Mouse (Mus musculus): Measurements from ENCODE around the gene Atp6v0e2. TPM values are rescaled to one million over a fixed set of nuclear protein-coding genes. Genes with fewer than 3 reads are reported as not detected.

Gene Atp6v0e2
- total RNA-seq, 2 experiments from 2014 or later, result 39.4 to 51.3 TPM

DNA sequence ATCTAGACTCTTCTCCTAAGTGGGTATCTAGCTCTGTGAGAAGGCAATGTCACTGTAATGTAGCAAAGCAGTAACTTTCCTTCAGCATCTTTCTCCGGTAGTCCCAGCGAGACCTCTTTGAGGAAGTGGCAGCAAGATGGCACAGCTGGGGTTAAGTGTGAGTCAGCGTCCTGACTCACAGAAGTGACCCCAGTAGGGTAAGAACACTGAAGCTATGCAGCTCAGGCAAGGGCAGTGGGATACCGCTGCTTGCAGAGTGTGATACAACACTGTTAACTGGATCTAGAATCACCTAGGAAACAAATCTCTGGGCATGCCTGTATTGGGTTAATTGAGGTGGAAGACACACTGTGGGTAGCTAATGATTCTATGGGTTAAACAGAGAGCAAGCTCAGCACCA is 1.3 kb upstream of the Atp6v0e2 start:
- intact Hi-C loops (cut with DNase I), result loop anchor here (5.0 kb wide), 1 partner anchor 359 kb away; no protein-coding TSS in a partner anchor
- DNase-seq, result no peak

DNA sequence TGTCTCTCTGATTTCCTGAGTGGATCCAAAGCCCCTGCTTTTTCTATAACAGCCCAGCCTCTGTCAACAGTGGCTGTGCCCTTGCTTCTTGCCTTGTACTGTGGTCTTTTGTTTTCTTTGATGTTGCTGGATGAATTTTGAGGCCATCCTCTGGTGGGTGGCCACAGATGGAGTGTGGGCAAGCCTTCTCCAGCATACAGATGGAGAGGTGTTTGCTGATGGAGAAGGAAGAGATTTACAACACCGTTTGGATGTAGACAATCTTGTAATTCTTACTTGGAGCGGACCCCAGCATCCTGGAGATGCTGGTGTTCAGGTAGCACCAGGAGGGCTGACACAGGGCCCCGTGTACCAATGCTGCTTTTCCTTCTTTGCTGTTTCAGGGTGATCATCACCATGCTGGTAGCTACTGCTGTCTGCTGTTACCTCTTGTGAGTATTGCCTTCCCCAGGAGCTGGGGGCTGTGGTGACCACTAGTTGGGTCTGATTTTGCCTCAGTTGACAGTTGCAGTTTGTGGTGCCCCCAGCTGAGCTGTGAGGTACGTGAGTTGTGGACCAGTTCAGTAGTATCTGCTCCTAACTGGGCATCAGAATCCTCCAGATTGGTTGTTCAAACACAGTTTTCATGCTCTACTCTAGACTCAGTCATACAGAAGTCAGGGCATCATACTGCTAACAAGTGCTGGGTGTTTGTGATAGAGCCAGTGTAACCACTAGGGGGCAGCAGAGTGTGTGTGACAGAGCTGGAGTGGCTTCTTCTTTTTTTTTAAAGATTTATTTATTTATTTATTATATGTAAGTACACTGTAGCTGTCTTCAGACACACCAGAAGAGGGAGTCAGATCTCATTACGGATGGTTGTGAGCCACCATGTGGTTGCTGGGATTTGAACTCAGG is 1.7 kb downstream of the Atp6v0e2 start:
- peak in 1 of 2 experiments; percentile 72 for DNase-seq
- intact Hi-C loops (cut with DNase I), result loop anchor here (1.0 to 5.0 kb wide), 2 partner anchors 104 to 362 kb away; no protein-coding TSS in a partner anchor

DNA sequence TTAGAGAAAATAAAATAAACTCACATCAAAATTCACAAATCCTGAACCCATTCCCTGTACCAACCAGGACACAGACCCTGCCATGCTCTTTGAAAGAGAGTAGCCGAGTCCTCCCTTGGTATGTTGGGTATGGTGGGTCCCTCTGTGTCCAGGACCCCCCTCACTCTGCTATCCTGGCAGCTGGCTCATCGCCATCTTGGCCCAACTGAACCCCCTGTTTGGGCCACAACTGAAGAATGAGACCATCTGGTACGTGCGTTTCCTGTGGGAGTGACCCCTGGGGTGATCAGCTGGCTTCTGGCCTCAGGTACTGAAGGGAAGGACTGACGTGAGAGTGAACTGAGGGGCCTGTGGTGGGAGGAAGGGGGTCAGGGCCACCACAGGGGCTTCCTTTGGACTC is 2.4 kb downstream of the Atp6v0e2 start:
- intact Hi-C loops (cut with DNase I), result loop anchor here (5.0 kb wide), 1 partner anchor 363 kb away; no protein-coding TSS in a partner anchor

DNA sequence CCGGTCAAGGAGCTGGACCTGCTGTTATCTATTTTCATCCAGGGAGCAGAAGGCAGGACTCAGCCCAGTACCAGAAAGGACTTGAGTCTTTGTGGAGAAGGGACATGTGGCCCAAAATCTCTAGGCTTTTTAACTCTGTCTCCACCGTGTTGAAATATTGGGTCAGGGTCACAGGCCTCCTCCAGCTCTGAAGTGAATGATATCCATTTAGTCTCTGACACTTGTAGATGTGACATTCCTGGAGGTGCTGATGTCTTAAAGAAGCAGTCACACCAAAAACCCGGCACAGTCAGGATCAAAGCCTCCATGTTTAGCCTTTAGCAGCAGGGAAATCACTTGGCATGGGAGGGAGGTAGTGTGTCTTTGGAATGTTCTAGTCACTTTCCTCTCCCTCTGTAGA is 3.3 kb downstream of the Atp6v0e2 start:
- intact Hi-C loops (cut with DNase I), result no loop called here
- no peak for DNase-seq

More for the DNA sequence above, 2.4 kb downstream of the Atp6v0e2 start:
- DNase-seq, result no peak

DNA sequence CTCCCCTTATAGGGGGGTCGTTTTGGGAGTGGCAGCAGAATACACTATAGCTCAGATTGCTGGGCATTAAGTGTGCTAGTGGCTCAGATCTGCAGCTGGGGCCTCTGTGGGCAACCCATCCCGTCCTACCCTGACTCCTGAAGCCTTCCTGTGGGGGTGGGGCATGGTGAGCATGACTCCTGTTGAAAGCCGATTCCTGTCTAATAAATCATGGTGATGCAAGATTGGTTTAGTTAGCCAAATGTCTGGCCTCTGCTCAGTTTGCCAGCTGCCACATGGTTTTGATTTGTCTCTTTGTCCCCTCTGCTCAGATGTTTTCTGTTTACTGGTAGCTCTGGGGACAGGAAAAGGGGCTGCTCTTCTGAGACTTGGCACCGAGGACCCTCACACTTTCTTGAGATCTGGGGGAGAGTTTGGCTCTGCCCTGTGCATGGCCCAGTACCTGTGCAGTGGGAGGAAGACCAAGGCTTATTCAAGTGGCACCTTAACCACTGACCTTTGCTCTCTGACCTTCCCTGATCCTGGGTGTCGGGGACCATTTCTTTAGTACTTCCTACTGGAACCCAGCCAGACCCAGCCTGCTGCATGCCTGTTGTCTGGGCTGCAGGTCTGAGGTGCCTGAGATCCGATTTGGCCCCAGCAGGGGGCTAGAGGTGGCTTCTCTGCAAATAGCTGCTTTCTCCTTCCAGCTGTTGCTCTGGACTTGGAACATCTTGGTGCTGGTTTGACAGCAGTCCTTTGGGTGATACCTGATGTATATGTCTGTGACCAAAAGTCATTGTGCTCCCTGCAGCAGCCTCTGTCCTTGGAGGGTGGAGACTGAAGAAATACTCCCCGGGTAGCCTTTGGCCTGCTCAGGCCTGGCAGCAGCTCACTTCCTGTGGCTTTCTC is 4.4 kb downstream of the Atp6v0e2 start:
- DNase-seq, result peak in 1 of 2 experiments; percentile 72
- intact Hi-C loops (cut with DNase I), result no loop called here

DNA sequence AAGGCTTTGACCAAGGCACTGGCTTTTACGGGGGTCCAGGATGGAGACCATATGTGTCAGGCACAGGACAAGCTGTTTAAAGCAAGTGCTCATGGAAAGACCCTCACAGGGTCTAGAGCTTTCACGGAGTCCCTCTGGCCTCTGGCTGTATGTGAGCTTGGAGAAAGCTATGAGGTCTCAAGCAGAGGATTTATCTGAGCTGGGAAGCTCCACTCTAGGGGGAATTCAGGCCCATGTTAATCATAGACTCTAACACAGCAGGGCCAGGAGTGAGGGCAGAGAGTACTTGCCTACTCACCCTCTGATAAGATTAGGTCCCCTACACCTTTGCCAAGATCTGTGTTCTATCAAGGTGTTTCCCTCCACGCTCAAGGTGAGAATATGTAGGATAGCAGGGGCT is 5.2 kb downstream of the Atp6v0e2 start:
- no peak for DNase-seq
- intact Hi-C loops (cut with DNase I), result no loop called here

DNA sequence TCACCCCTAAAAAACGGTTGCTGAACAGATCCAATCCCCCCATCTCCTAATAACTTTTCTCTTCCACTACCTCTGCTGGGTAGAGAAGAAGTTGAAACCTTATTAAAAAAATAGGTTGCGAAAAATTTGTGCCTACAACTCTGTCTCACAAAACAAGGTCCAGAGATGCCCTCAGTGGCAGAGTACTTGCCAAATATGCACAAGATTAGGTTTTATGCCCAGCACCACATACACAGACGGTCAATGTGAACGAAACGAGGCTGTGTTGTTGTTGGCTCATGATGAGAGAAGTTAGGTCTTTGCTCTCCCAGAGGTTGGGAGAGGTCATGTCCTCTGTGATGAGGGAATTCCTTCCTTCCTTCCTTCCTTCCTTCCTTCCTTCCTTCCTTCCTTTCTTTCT is 7.8 kb downstream of the Atp6v0e2 start:
- intact Hi-C loops (cut with DNase I), result no loop called here
- no peak for DNase-seq

DNA sequence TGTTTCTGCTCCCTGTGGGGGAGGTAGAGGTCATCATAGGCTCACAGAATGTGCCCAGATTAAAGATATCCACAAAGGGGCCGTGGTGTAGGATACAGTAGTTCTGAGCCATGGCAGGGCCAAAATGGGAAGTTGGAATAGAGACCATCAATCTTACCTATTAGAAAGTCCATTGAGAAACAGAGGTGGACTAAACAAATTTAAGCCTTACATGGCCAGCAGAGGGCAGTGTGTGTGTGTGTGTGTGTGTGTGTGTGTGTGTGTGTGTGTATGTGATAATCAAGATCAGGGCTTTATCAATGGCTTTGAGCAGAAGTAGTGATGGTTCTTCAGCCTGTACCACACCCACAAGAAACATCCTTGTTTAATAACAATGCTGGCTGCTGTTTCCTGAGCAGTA is 8.9 kb downstream of the Atp6v0e2 start:
- intact Hi-C loops (cut with DNase I), result no loop called here

DNA sequence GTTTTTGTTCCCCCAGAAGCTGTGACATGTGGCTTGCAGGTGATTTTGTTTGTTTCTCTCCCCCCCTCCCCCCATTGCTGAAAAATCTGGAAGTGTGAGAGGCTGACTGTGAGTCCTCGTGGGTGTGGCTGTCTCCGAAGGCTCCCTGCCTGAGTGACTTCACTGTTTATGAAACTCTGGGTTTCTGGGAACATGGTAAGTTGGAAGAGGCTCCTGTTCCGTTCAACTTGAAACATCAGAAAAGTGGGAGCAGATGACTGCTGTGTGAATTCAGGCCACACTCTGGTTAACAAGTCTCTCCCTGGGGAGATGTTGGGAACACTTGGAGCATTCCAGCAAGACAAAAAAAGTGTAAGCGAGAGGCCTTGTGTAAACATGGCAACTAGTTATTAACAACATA is 9.4 kb downstream of the Atp6v0e2 start:
- DNase-seq, result no peak
- intact Hi-C loops (cut with DNase I), result no loop called here

More for the DNA sequence above, 8.9 kb downstream of the Atp6v0e2 start:
- no peak for DNase-seq

DNA sequence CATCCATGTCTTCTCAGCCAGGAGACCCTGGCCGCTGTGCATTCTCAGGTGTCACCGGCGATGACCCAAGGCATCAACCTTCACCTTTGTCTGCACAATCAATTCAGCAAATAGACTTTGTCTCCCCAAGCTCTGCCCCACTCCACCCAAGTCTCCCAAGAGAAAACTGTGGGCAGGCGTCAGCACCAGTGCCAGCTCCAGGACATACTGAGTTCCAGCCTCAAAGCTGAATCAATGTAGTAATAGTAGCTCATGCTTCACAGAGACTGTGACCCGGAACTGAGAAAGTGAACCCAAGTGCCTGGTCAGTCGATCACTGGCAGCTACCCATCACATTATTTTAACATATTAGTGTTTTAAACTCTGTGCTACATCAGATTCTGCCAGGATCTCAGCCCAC is 10.9 kb downstream of the Atp6v0e2 start:
- DNase-seq, result no peak
- intact Hi-C loops (cut with DNase I), result no loop called here

DNA sequence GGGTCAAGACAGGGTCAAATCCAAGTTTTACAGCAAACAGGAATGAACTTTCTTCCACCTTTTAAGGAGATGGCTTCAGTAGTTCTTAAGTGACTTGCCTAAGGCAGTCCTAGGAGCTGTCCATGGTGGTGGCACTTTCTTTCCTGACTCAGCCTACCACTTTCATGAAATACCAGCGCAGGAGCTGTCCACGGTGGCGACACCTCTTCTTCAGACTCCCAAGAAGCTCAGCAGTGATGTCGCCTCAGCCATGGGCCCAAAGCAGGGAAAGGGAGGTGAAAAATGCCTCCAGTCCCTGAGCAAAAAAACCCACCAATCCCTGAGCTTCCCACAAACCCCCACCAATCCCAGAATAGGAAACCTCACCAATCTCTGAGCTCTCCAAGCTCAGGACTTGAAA is 15.5 kb downstream of the Atp6v0e2 start:
- intact Hi-C loops (cut with DNase I), result loop anchor here (5.0 kb wide), 1 partner anchor 39 kb away; the partner anchor contains the start of genes Gm44965 and Repin1
- DNase-seq, result no peak

DNA sequence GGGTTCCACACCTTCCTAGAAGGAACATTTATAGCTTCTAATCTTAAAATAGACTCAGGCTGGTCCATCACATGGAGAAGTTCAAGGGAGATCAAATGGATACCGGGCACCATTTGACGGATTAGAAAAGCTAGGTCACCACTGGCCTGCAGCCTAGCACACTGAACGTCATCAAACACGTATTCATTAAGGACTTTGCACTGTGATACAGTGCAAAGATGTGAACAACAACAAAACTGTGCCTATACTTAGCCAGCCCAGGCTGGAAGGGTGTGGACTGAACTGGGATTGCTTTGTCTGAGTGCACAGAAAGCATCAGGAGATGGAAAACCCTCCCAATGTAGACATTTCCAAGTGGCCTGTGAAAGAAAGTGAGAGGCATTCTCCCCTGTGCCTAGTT is 16.4 kb downstream of the Atp6v0e2 start:
- peak in 1 of 2 experiments; percentile 28 for DNase-seq
- intact Hi-C loops (cut with DNase I), result loop anchor here (5.0 kb wide), 1 partner anchor 38 kb away; the partner anchor contains the start of genes Gm44965 and Repin1

DNA sequence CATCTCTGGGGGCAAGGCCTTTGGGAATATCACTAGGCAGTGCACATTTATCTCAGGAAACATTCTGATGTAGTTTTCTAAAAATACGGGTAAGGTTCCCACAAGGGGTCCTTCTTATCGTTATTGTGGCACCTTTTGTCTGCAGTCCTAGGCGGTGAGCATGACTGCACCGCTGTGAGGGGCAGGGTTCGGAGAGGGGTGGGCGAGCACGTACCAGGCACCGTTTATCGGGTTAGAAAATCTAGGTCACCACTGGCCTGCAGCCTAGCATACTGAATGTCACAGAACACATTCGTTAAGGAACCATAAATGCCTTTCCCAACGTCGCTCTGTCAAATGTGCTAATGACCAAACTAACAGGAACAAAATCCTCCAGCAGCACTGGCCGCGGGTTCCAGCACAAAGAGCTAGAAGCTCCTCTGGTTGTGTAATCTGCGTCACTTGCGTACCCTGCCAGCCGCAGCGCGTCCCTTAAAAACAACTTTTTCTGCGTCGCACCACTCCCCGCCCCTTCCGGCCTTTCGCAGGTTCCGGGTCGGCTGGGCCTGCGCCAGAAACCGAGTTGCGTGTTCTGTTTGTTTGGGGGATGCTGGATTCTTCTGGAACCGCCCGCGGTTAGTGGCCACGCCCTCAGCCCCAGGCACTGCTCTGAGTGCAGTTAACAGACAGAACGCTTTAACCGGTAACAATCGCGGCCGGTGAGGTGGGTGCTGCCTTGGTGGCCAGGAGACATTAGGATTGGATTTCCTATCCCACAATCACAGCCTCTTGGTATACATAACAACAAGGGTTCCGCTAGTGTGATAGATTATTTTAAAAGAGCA is 17.1 kb downstream of the Atp6v0e2 start, which contains the start of gene Lrrc61:
Gene Lrrc61 (plus strand): TSS at position 517 of the 824 bp plus-strand sequence.
- intact Hi-C loops (cut with DNase I), result loop anchor here (5.0 kb wide), 1 partner anchor 38 kb away; the partner anchor contains the start of genes Gm44965 and Repin1
- DNase-seq, result peak; percentile 98 to 99

DNA sequence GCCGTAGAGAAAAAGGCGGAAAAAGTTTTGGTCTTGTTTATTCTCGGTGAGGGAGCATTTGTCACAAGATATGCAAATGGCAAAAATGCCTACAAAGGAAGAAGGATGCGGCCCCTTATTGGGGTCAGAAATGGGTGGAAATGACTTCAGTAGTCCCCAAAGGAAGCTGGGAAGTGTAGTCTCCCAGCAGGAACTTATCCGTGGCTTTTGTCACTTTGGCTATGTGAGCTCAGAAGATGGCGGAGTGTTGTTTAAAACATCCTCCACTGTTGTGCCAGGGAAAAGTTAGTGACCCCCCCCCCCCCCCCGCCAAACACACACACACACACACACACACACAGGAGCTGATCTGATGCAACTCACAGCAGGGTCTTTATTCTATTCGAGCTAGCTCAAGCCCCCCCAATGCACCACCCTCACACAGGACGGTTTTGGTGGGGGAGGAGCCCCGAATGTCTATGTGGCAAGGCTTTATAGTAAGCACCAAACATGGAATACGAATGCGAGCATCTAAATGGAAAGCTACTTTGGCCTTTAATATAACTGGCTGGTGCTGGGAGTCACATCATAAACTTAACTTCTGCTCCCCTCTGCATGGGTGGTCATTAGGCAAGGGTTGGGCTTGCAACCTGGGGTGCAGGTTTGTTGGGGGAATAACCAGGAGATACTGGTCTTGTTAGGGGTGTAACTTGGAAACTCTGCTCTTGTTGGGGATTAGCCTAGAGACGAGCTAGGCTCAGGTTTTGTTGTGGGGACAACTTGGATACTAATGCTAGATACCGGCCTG is 17.9 kb downstream of the Atp6v0e2 start:
- DNase-seq, result no peak
- intact Hi-C loops (cut with DNase I), result no loop called here

DNA sequence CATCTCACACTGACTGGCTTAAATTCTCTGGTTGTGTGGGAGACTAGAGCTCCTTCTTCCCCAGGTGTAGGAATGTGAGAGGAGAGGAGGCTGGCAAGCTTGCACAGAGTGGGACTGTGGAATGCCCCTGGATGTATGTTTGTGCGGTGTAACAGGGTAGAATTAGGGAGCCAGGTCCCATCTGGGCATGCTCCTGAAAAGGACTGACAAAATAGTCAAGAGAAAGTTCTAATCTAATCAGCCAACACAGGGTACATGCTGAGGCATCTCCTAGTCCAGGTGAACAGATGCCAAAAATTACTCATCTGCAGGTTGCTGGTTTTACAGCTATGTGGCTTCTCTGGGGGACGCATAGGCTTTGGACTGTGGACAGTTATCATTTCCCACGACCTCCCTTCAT is 18.5 kb downstream of the Atp6v0e2 start:
- intact Hi-C loops (cut with DNase I), result no loop called here
- DNase-seq, result no peak

DNA sequence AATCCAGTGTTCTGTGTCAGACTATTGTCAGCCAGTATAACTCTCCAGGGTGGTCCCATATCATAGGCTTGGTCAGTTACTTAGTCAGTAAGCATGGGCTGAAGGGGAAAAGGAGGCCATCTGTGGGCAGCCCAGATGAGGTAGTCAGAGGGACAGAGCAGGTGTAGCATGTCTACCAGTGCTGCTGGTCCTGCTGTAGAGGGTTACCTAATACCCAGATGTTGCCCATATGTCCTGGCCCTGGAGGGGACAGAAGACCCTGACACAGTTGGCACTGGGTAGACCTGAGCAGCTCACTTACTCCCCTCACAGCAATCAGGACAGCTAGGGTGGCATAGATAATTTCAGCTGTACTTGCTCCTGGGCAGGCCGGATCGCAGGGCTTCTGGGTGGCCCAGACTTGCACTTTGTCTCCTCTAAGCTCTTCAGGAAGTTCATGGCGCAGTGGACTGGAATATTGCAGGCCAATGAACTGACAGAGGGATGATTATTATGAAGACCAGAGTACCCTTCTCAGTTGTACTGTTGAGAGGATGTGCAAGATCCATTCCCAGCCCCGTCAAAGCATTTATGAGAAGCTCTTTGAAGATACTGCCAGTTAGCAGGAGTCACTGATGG is 28.4 kb downstream of the Atp6v0e2 start:
- intact Hi-C loops (cut with DNase I), result no loop called here
- DNase-seq, result no peak

DNA sequence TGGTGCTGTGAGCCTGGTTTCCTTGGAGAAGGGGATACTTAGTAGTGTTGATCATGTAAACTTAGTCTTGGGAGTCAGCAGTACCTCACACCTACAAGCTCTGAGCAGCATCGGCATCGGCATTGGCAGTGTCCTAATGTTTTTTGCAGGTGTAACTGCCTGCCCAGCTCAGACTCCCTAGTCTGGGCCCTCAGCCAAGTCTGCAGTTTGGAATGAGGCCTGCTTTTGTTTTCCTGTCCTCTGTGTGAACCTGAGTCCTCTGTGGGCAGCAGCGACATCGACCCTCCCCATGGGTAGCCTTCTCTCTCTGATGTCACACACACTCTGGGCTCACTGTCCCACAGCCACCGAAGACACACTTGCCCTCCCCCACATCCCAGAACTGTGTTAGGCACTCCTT is 28.9 kb downstream of the Atp6v0e2 start:
- intact Hi-C loops (cut with DNase I), result no loop called here
- peak; percentile 54 to 59 for DNase-seq
